Mouse (Mus musculus) MEL (cell line): Measurements from ENCODE around the gene Kcng3. TPM values are rescaled to one million over a fixed set of nuclear protein-coding genes. Genes with fewer than 3 reads are reported as not detected.

Experiments
- DNase-seq: peaks from one replicate; pipeline ENCODE4 v3.0.0; 2011; ENCODE audit warnings: low read depth, low spot score
- H3K27ac ChIP-seq: 2 replicates; pipeline ENCODE4 v1.5.1; 2012; ENCODE audit warnings: low read depth, mild to moderate bottlenecking, control low read depth, low read length, moderate library complexity; ENCODE audit not compliant: control insufficient read depth
- H3K27me3 ChIP-seq, 2 experiments: fragments of 150-350 bp in 1 of 2; sonication (generic) in 1 of 2; 2 replicates each; pipeline ENCODE4 v1.6.1; 2012; ENCODE audit warnings: low read length in 2 of 2, mild to moderate bottlenecking in 2 of 2, improper control_type of control experiment in 1 of 2, moderate library complexity in 1 of 2; ENCODE audit not compliant: insufficient read depth in 2 of 2, control insufficient read depth in 1 of 2
- H3K36me3 ChIP-seq, 2 experiments: 2 replicates each; pipeline ENCODE4 v1.6.1; 2012 to 2014; ENCODE audit warnings: low read length in 2 of 2, improper control_type of control experiment in 1 of 2, inconsistent platforms in 1 of 2, mild to moderate bottlenecking in 1 of 2; ENCODE audit not compliant: insufficient read depth in 2 of 2, control insufficient read depth in 1 of 2
- H3K4me1 ChIP-seq, 2 experiments: fragments of 150-350 bp in 1 of 2; sonication (generic) in 1 of 2; 2 replicates each; pipeline ENCODE4 v1.6.1; 2012; ENCODE audit warnings: low read length in 2 of 2, improper control_type of control experiment in 1 of 2, mild to moderate bottlenecking in 1 of 2; ENCODE audit not compliant: insufficient read depth in 2 of 2, control insufficient read depth in 1 of 2
- H3K4me3 ChIP-seq, 2 experiments: fragments of 150-350 bp in 1 of 2; sonication (generic) in 1 of 2; 2 replicates each; pipeline ENCODE4 v1.5.1; 2012; ENCODE audit warnings: low read depth in 2 of 2, low read length in 2 of 2, mild to moderate bottlenecking in 2 of 2, moderate library complexity in 2 of 2, control low read depth in 1 of 2, improper control_type of control experiment in 1 of 2; ENCODE audit not compliant: control insufficient read depth in 1 of 2, insufficient read depth in 1 of 2
- H3K79me2 ChIP-seq: 2 replicates; pipeline ENCODE4 v1.6.1; 2012; ENCODE audit warnings: mild to moderate bottlenecking, low read length, moderate library complexity; ENCODE audit not compliant: control insufficient read depth, poor library complexity, insufficient read depth
- H3K9ac ChIP-seq: 2 replicates; pipeline ENCODE4 v1.6.1; 2012; ENCODE audit warnings: low read depth, mild to moderate bottlenecking, control low read depth, low read length, moderate library complexity; ENCODE audit not compliant: control insufficient read depth, poor library complexity, severe bottlenecking
- H3K9me3 ChIP-seq: fragments of 150-350 bp; sonication (generic); replicated peaks from 2 replicates; pipeline ENCODE4 v1.6.1; 2012; ENCODE audit warnings: mild to moderate bottlenecking, low read length, improper control_type of control experiment, moderate library complexity; ENCODE audit not compliant: insufficient read depth
- BHLHE40 ChIP-seq: IDR thresholded peaks from 2 replicates; pipeline ENCODE4 v1.6.1; 2012; ENCODE audit warnings: low read depth, mild to moderate bottlenecking, inconsistent platforms, low read length, improper control_type of control experiment, borderline replicate concordance
- CHD2 ChIP-seq: IDR thresholded peaks from 2 replicates; pipeline ENCODE4 v1.6.1; 2011; ENCODE audit warnings: low read length, improper control_type of control experiment
- CTCF ChIP-seq, 3 experiments: IDR thresholded peaks in 2 of 3; conservative IDR thresholded peaks in 1 of 3; 2 replicates each; pipeline ENCODE4 v1.5.1; 2011 to 2012; ENCODE audit warnings: low read length in 3 of 3, low read depth in 2 of 3, mild to moderate bottlenecking in 2 of 3, improper control_type of control experiment in 1 of 3, inconsistent platforms in 1 of 3, mixed read lengths in 1 of 3, moderate library complexity in 1 of 3; ENCODE audit not compliant: control insufficient read depth in 1 of 3, insufficient read depth in 1 of 3, poor library complexity in 1 of 3, severe bottlenecking in 1 of 3
- ELF1 ChIP-seq: IDR thresholded peaks from 2 replicates; pipeline ENCODE4 v1.6.1; 2014; ENCODE audit warnings: low read depth, mild to moderate bottlenecking, inconsistent platforms, low read length, improper control_type of control experiment, moderate library complexity
- ETS1 ChIP-seq: IDR thresholded peaks from 2 replicates; pipeline ENCODE4 v1.6.1; 2012; ENCODE audit warnings: low read depth, mild to moderate bottlenecking, inconsistent platforms, low read length, improper control_type of control experiment, moderate library complexity
- GABPA ChIP-seq: IDR thresholded peaks from 2 replicates; pipeline ENCODE4 v1.6.1; 2012; ENCODE audit warnings: low read depth, mild to moderate bottlenecking, inconsistent platforms, low read length, improper control_type of control experiment, moderate library complexity
- GATA1 ChIP-seq: IDR thresholded peaks from 2 replicates; pipeline ENCODE4 v1.6.1; 2011; ENCODE audit warnings: low read depth, low read length, improper control_type of control experiment
- HCFC1 ChIP-seq: IDR thresholded peaks from 2 replicates; pipeline ENCODE4 v1.6.1; 2012; ENCODE audit warnings: low read depth, mild to moderate bottlenecking, inconsistent platforms, low read length, improper control_type of control experiment, moderate library complexity
- JUND ChIP-seq: IDR thresholded peaks from 2 replicates; pipeline ENCODE4 v1.6.1; 2011; ENCODE audit warnings: low read depth, mild to moderate bottlenecking, improper control_type of control experiment, low read length
- KAT2A ChIP-seq: conservative IDR thresholded peaks from 2 replicates; pipeline ENCODE4 v1.6.1; 2012; ENCODE audit warnings: low read depth, low read length, improper control_type of control experiment, inconsistent platforms
- MAFK ChIP-seq: IDR thresholded peaks from 2 replicates; pipeline ENCODE4 v1.6.1; 2011; ENCODE audit warnings: low read depth, mild to moderate bottlenecking, low read length, improper control_type of control experiment, borderline replicate concordance
- MXI1 ChIP-seq: IDR thresholded peaks from 2 replicates; pipeline ENCODE4 v1.6.1; 2011; ENCODE audit warnings: mild to moderate bottlenecking, low read depth, low read length, improper control_type of control experiment
- MYB ChIP-seq: IDR thresholded peaks from 2 replicates; pipeline ENCODE4 v1.6.1; 2011; ENCODE audit warnings: mild to moderate bottlenecking, low read depth, low read length, improper control_type of control experiment
- MYC ChIP-seq: IDR thresholded peaks from 2 replicates; pipeline ENCODE4 v1.6.1; 2011; ENCODE audit warnings: low read depth, mild to moderate bottlenecking, low read length, improper control_type of control experiment, moderate library complexity
- NRF1 ChIP-seq: IDR thresholded peaks from 2 replicates; pipeline ENCODE4 v1.6.1; 2014; ENCODE audit warnings: low read depth, mild to moderate bottlenecking, inconsistent platforms, low read length, improper control_type of control experiment, moderate library complexity; ENCODE audit not compliant: poor library complexity, insufficient read depth, severe bottlenecking
- POLR2A ChIP-seq, 2 experiments: IDR thresholded peaks; 2 replicates each; pipeline ENCODE4 v1.6.1; 2011 to 2012; ENCODE audit warnings: low read length in 2 of 2, mild to moderate bottlenecking in 2 of 2, control low read depth in 1 of 2, improper control_type of control experiment in 1 of 2, low read depth in 1 of 2, moderate library complexity in 1 of 2; ENCODE audit not compliant: control insufficient read depth in 1 of 2, insufficient read depth in 1 of 2, poor library complexity in 1 of 2
- POLR2AphosphoS2 ChIP-seq: IDR thresholded peaks from 2 replicates; pipeline ENCODE4 v1.6.1; 2011; ENCODE audit warnings: low read length, improper control_type of control experiment
- POLR2AphosphoS5 ChIP-seq: IDR thresholded peaks from 2 replicates; pipeline ENCODE4 v1.6.1; 2012; ENCODE audit warnings: low read depth, borderline replicate concordance, mild to moderate bottlenecking, inconsistent platforms, low read length, moderate library complexity, mixed read lengths
- RAD21 ChIP-seq: IDR thresholded peaks from 2 replicates; pipeline ENCODE4 v1.6.1; 2011; ENCODE audit warnings: mild to moderate bottlenecking, low read depth, low read length, improper control_type of control experiment
- SIN3A ChIP-seq: IDR thresholded peaks from 2 replicates; pipeline ENCODE4 v1.6.1; 2012; ENCODE audit warnings: low read length, improper control_type of control experiment, inconsistent platforms
- SMC3 ChIP-seq: IDR thresholded peaks from 2 replicates; pipeline ENCODE4 v1.6.1; 2011; ENCODE audit warnings: low read depth, low read length, improper control_type of control experiment
- TBP ChIP-seq: IDR thresholded peaks from 2 replicates; pipeline ENCODE4 v1.8.0; 2011; ENCODE audit warnings: low read depth, low read length, improper control_type of control experiment
- TCF12 ChIP-seq: IDR thresholded peaks from 2 replicates; pipeline ENCODE4 v1.6.1; 2014; ENCODE audit warnings: low read depth, mild to moderate bottlenecking, inconsistent platforms, low read length, improper control_type of control experiment, moderate library complexity
- UBTF ChIP-seq: IDR thresholded peaks from 2 replicates; pipeline ENCODE4 v1.6.1; 2012; ENCODE audit warnings: low read depth, mild to moderate bottlenecking, inconsistent platforms, low read length, improper control_type of control experiment, moderate library complexity, borderline replicate concordance; ENCODE audit not compliant: insufficient read depth
- USF1 ChIP-seq: IDR thresholded peaks from 2 replicates; pipeline ENCODE4 v1.6.1; 2014; ENCODE audit warnings: low read depth, mild to moderate bottlenecking, inconsistent platforms, low read length, improper control_type of control experiment, moderate library complexity
- USF2 ChIP-seq, 2 experiments: IDR thresholded peaks; 2 replicates each; pipeline ENCODE4 v1.6.1; 2011 to 2012; ENCODE audit warnings: improper control_type of control experiment in 2 of 2, low read length in 2 of 2, borderline replicate concordance in 1 of 2, inconsistent platforms in 1 of 2, low read depth in 1 of 2, mild to moderate bottlenecking in 1 of 2; ENCODE audit not compliant: insufficient read depth in 1 of 2
- ZKSCAN1 ChIP-seq: IDR thresholded peaks from 2 replicates; pipeline ENCODE4 v1.6.1; 2012; ENCODE audit warnings: low read depth, mild to moderate bottlenecking, inconsistent platforms, low read length, improper control_type of control experiment, moderate library complexity
- ZNF384 ChIP-seq: IDR thresholded peaks from 2 replicates; pipeline ENCODE4 v1.6.1; 2012; ENCODE audit warnings: low read depth, mild to moderate bottlenecking, inconsistent platforms, low read length, improper control_type of control experiment
- polyA plus RNA-seq, 2 experiments: library from polyadenylated mRNA; stranded (reverse) in 1 of 2; unstranded in 1 of 2; fragments of >175 nt in 1 of 2; fragments of >200 nt in 1 of 2; gene quantifications; 2 replicates each; pipeline versions ENCODE4 v1.2.1 to v1.2.4; 2012; ENCODE audit warnings: low replicate concordance in 2 of 2, low read depth in 1 of 2; ENCODE audit not compliant: insufficient read length in 2 of 2, insufficient read depth in 1 of 2, missing spikeins in 1 of 2
- total RNA-seq: library from RNA; depleted of rRNA; stranded (reverse); fragments of 300-350 nt; gene quantifications from 2 replicates; pipeline ENCODE4 v1.2.3, GENCODE M21; 2012

Gene Kcng3
- total and polyA plus RNA-seq, 3 experiments: not detected

DNA sequence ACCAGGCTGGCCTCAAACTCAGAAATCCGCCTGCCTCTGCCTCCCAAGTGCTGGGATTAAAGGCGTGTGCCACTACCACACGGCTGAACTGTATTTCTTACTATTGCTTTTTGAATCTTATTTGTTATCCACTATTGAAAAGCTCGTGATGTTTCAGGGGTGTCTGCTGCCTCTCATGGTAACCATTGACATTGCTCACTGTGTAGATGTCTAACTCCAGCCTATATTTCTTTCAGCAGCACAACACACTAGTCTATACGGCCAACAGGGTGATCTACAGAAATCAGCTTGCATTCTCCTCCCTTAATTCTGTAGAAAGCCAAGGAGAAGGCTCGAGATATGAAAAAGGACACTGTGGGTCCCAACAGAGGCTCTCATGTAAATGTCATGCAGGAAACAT, 86.4 kb downstream of the Kcng3 start:
- Histone ChIP-seq H3K4me1 (peaks cover 0 to 3% of the 10 kb centered on the region in 2 experiments; a peak in 1 of 4 replicates), H3K36me3 (no peaks in the 10 kb centered on the region), H3K9me3 (no peaks in the 10 kb centered on the region), H3K27me3 (peaks cover 0 to 2% of the 10 kb centered on the region in 2 experiments; a peak in 1 of 4 replicates), H3K9ac (no peak overlapping the region), H3K27ac (no peak overlapping the region), H3K79me2 (no peaks in the 10 kb centered on the region), H3K4me3 (no peak overlapping the region)
- no peak for DNase-seq
- no peak for TF ChIP-seq TBP
- TF ChIP-seq POLR2A (IDR thresholded peaks at IDR 0.05; ENCODE audit: control insufficient read depth in 1 of 2, insufficient read depth in 1 of 2, low read depth in 1 of 2, low read length in 2 of 2, poor library complexity in 1 of 2): no peak
- no peak for TF ChIP-seq CTCF (IDR thresholded peaks at IDR 0.05 in 2 of 3, conservative IDR thresholded peaks at IDR 0.05 in 1 of 3; ENCODE audit: control insufficient read depth in 1 of 3, insufficient read depth in 1 of 3, low read depth in 2 of 3, low read length in 3 of 3, poor library complexity in 1 of 3, severe bottlenecking in 1 of 3)
- TF ChIP-seq SMC3: no peak
- TF ChIP-seq POLR2AphosphoS2: no peak
- no peak for TF ChIP-seq GATA1
- TF ChIP-seq BHLHE40: no peak
- TF ChIP-seq ETS1: no peak
- TF ChIP-seq POLR2AphosphoS5: no peak
- TF ChIP-seq TCF12: no peak
- no peak for TF ChIP-seq CHD2
- TF ChIP-seq USF2 (IDR thresholded peaks at IDR 0.05; ENCODE audit: borderline replicate concordance in 1 of 2, insufficient read depth in 1 of 2, low read depth in 1 of 2, low read length in 2 of 2): no peak
- TF ChIP-seq JUND: no peak
- TF ChIP-seq MAFK: no peak
- no peak for TF ChIP-seq UBTF
- no peak for TF ChIP-seq USF1
- TF ChIP-seq MXI1: no peak
- no peak for TF ChIP-seq SIN3A

DNA sequence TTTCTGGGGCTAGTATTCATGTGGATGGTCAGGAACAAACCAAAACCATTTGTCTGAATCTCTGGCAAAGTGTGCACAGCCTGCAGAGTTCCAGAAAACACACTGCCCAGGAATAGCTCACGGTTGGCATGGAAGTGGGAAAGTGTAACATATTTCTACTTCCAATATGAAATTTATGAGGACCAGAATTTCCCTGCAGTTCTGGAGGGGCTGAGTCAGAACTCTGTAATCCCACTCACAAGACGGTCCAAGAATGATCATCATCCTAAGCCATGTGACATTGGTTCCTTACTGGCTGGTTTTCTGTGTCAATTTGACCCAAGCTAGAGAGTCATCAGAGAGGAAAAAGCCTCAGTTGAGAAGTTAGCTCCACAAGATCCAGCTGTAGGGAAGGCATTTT, 89.3 kb downstream of the Kcng3 start:
- no peak overlapping the region for H3K4me3 ChIP-seq
- no peak overlapping the region for H3K27ac ChIP-seq
- TF ChIP-seq BHLHE40 (no peak), USF1 (no peak), USF2 (IDR thresholded peaks at IDR 0.05; ENCODE audit: borderline replicate concordance in 1 of 2, insufficient read depth in 1 of 2, low read depth in 1 of 2, low read length in 2 of 2) (no peak), UBTF (no peak), ETS1 (no peak), ZNF384 (no peak), ZKSCAN1 (no peak), MYC (no peak), GABPA (no peak), KAT2A (no peak), POLR2A (IDR thresholded peaks at IDR 0.05; ENCODE audit: control insufficient read depth in 1 of 2, insufficient read depth in 1 of 2, low read depth in 1 of 2, low read length in 2 of 2, poor library complexity in 1 of 2) (no peak), RAD21 (no peak), MYB (no peak), ELF1 (no peak), NRF1 (no peak), SMC3 (no peak), CHD2 (no peak), HCFC1 (no peak)
- no peaks in the 10 kb centered on the region for H3K9me3 ChIP-seq
- H3K9ac ChIP-seq: no peak overlapping the region
- no peaks in the 10 kb centered on the region for H3K36me3 ChIP-seq
- H3K79me2 ChIP-seq: no peaks in the 10 kb centered on the region
- H3K27me3 ChIP-seq: peaks cover 2 to 3% of the 10 kb centered on the region in 2 experiments
- DNase-seq: no peak
- no peaks in the 10 kb centered on the region for H3K4me1 ChIP-seq
